Mouse (Mus musculus) C2C12 (cell line): Measurements from ENCODE around the gene 1810037I17Rik. TPM values are rescaled to one million over a fixed set of nuclear protein-coding genes. Genes with fewer than 3 reads are reported as not detected.
"Not testable (repeated sequence)": the region's sequence is repeated elsewhere in the genome, so short reads cannot be mapped to it uniquely, and the experiment has no call there.

Experiments
- H3K27me3 ChIP-seq: one replicate; pipeline ENCODE4 v1.6.1; 2011; ENCODE audit not compliant: control insufficient read depth, insufficient read depth, insufficient read length
- H3K36me3 ChIP-seq: one replicate; pipeline ENCODE4 v1.6.1; 2011; ENCODE audit not compliant: control insufficient read depth, insufficient read depth
- H3K4me3 ChIP-seq: one replicate; pipeline ENCODE4 v1.5.1; 2011; ENCODE audit warnings: mild to moderate bottlenecking, control low read depth; ENCODE audit not compliant: poor library complexity, insufficient read depth, severe bottlenecking
- H3K79me2 ChIP-seq: one replicate; pipeline ENCODE4 v1.6.1; 2011; ENCODE audit not compliant: control insufficient read depth, insufficient read depth
- H3K79me3 ChIP-seq: one replicate; pipeline ENCODE4 v1.6.1; 2011; ENCODE audit warnings: low read depth, control low read depth
- H3ac ChIP-seq: one replicate; pipeline ENCODE3; 2011; ENCODE audit warnings: low read depth; ENCODE audit not compliant: control insufficient read depth, insufficient read length
- CEBPB ChIP-seq: IDR thresholded peaks from one replicate; pipeline ENCODE4 v1.6.1; 2011; ENCODE audit warnings: low read depth, mild to moderate bottlenecking, control low read depth, moderate library complexity
- CTCF ChIP-seq: IDR thresholded peaks from one replicate; pipeline ENCODE4 v1.5.1; 2011; ENCODE audit not compliant: control insufficient read depth, insufficient read depth, insufficient read length
- FOSL1 ChIP-seq: IDR thresholded peaks from one replicate; pipeline ENCODE4 v1.8.0; 2011; ENCODE audit warnings: mild to moderate bottlenecking, low read length; ENCODE audit not compliant: poor library complexity, insufficient read depth, severe bottlenecking
- MAX ChIP-seq: IDR thresholded peaks from one replicate; pipeline ENCODE4 v1.6.1; 2011; ENCODE audit warnings: mild to moderate bottlenecking, control low read depth
- MYOD1 ChIP-seq: IDR thresholded peaks from one replicate; pipeline ENCODE4 v1.6.1; 2011; ENCODE audit warnings: low read depth; ENCODE audit not compliant: control insufficient read depth, insufficient read length
- MYOG ChIP-seq: IDR thresholded peaks from one replicate; pipeline ENCODE4 v1.6.1; 2011; ENCODE audit not compliant: control insufficient read depth, insufficient read length; ENCODE audit errors: extremely low read depth
- USF1 ChIP-seq: IDR thresholded peaks from one replicate; pipeline ENCODE4 v1.6.1; 2011; ENCODE audit warnings: low read depth, mild to moderate bottlenecking, control low read depth, moderate library complexity
- polyA plus RNA-seq: library from polyadenylated mRNA; unstranded; fragments of >200 nt; fragmentation: generic; extraction: Trizol; gene quantifications from one replicate; pipeline ENCODE4 v1.2.1, GENCODE M21; 2012; ENCODE audit warnings: missing spikeins

Gene 1810037I17Rik
- polyA plus RNA-seq, 1 experiment = 64.2 TPM

DNA sequence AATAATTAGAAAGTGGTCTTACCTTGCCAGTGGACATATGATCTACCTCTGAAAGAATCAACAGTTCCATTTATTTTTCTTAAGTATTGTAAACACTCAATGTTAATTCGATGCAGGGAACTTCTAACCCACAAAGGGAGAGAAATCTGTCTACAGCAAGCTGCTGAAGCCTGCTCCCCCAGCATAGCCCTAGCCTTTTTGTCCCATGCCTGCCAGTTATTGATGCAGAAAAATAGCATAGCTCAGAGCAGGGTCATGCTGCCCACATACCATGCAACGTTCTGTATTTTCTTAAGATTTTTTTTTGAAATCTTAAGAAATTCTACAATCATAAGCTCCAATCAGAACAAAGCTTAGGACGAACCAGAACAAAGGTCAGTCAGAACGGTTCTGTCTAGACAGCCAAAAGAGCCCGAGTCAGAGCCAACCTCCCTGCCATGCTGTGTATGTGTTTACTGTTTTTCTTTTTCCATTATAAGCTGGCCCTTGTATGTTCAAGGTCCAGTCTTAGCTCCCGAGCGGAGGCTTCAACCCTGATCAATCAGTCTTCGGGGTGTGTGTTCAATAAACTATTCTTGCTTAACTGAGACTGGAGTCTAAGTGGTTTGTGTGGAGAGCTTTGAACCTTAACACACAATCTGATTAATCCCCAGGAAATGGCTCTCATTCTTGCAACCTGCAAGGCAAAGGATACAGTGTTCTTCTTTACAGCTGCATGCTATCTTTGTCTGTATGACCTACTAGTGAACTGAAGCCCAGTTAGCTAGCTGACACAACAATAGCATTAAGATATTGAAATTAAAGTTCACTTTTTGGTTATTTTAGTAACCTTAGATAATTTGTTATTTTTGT, 2.1 kb upstream of the 1810037I17Rik start:
- H3ac ChIP-seq = no peak overlapping the region
- peaks cover 25% of the 10 kb centered on the region for H3K79me2 ChIP-seq
- no peaks in the 10 kb centered on the region for H3K27me3 ChIP-seq
- peaks cover 23% of the 10 kb centered on the region for H3K79me3 ChIP-seq
- peaks cover 6% of the 10 kb centered on the region for H3K36me3 ChIP-seq
- TF ChIP-seq USF1 (no peak), MAX (no peak), MYOD1 (no peak), MYOG (no peak), CEBPB (no peak), FOSL1 (no peak), CTCF (no peak)
- H3K4me3 ChIP-seq = no peak overlapping the region

DNA sequence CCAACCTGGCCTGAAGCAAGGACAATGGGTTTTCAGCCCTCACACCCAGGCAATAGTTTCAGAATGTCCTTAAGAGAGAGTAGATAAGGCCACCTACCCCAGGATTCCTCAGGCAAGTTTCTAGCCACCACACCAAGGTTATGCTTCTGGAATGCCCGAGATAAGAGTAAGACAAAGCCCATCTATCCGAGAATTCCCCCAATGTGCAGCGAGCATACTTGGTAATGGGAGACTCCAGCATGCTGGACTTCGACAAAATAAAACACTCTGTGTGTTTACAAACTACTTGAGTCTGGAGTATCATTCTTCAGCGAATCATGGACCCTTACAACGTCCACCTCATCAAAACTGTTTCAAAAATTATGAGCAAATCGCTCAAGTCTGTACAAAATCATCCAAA, 856 bp upstream of the 1810037I17Rik start:
- Histone ChIP-seq H3K27me3 (no peaks in the 10 kb centered on the region), H3K79me2 (peaks cover 31% of the 10 kb centered on the region), H3K79me3 (peaks cover 23% of the 10 kb centered on the region), H3ac (no peak overlapping the region), H3K4me3 (no peak overlapping the region), H3K36me3 (peaks cover 13% of the 10 kb centered on the region)
- TF ChIP-seq USF1 (no peak), MAX (no peak), FOSL1 (no peak), MYOD1 (no peak)

DNA sequence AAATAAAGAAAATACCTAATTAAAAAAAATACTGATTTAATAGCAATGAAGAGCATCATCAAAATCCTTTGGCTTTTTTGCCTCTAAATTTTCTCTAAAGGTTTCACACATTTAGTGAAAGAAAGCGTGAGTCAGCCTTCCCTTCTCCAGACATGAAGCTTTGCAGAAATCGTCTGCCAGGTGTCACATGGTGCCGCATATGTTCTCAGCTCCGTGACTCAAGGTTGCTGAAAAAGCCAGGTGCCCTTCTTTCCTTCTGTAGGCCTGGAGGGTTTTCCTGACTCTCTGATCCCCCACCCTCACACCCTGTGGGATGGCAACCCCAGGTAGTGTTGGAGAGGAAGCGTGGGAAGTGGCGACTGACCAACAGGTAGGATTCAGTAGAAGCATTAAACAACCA, 5.7 kb downstream of the 1810037I17Rik start:
- Histone ChIP-seq H3K27me3 (no peaks in the 10 kb centered on the region), H3ac (no peak overlapping the region), H3K4me3 (no peak overlapping the region), H3K79me2 (peaks cover 26% of the 10 kb centered on the region), H3K36me3 (peaks cover 28% of the 10 kb centered on the region), H3K79me3 (peaks cover 19% of the 10 kb centered on the region)
- TF ChIP-seq CEBPB (no peak), CTCF (no peak), MYOD1 (no peak), MAX (no peak), MYOG (no peak), USF1 (no peak), FOSL1 (no peak)

DNA sequence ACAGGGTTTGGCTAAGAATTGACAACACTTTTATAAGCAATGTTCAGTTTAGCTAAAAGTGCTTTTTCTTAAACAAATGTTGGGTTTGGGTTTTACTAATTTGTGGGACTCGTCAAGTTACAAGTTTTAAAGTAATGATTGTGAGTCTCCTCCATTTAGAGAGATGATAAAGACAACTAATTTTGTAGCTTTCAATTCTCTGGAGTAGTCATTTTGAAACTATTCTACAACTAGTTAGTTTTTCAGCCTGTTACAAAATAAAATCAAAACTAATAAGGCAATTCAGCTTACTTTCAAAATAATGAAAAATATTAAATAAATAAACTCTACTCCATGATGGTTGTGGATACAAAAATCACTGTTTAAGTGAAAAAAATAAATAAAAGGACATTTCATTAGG, 8.5 kb downstream of the 1810037I17Rik start:
- Histone ChIP-seq H3K27me3 (no peaks in the 10 kb centered on the region), H3K79me2 (peaks cover under 1% of the 10 kb centered on the region), H3K4me3 (no peak overlapping the region), H3K36me3 (peaks cover 25% of the 10 kb centered on the region), H3ac (no peak overlapping the region), H3K79me3 (no peaks in the 10 kb centered on the region)
- TF ChIP-seq CEBPB (no peak), MYOD1 (no peak), USF1 (no peak), MYOG (no peak), MAX (no peak), FOSL1 (no peak), CTCF (no peak)

DNA sequence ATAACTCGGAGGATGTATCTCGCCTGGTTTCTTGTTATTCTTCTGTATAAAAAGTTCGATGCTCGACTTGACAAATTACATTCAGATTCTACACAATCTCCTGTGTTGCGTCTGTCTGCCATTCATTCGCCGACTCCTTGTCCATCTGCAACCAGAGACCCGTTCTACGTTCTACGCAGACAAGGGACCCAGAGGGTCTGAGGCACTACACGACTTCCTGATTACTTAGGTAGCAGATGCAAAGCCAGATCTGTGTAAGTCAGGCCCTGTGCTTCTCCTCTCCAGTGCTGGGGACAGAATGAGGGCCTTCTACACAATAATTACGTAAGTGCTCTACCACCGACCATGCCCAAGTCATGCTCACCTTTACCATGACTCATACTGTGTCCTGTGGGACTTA, 13.2 kb downstream of the 1810037I17Rik start:
- H3K4me3 ChIP-seq, H3ac ChIP-seq, H3K79me2 ChIP-seq, H3K27me3 ChIP-seq, H3K79me3 ChIP-seq: not testable (repeated sequence)
- peaks cover 17% of the 10 kb centered on the region for H3K36me3 ChIP-seq

DNA sequence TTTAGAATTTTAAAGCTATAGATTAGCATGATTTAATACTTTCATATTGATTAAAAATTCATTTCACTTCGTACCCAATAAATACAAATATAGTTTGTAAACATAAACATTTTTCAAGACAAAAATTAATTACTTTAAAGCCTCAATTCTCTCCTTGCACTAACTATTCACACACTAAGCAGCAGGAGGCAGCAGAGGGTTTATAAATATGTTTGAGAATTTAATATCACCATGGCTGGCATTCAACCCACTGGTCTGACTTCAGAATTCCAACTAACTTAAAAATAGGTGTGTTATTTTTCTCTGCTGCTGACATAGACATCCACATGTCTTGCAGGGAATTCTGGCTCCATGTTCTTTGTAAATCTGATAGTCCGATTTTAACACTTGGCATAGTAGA, 15.2 kb downstream of the 1810037I17Rik start:
- TF ChIP-seq MYOG (no peak), USF1 (no peak), MAX (no peak), FOSL1 (no peak), MYOD1 (no peak), CEBPB (no peak), CTCF (no peak)
- H3ac ChIP-seq = no peak overlapping the region

More for the DNA sequence above, 15.2 kb downstream of the 1810037I17Rik start:
- H3K79me2 ChIP-seq = no peaks in the 10 kb centered on the region
- no peaks in the 10 kb centered on the region for H3K79me3 ChIP-seq
- no peaks in the 10 kb centered on the region for H3K27me3 ChIP-seq
- peaks cover 9% of the 10 kb centered on the region for H3K36me3 ChIP-seq
- no peak overlapping the region for H3K4me3 ChIP-seq
